Mouse (Mus musculus): ENCODE results near the gene Rad51b.

The Rad51b gene

DNA sequence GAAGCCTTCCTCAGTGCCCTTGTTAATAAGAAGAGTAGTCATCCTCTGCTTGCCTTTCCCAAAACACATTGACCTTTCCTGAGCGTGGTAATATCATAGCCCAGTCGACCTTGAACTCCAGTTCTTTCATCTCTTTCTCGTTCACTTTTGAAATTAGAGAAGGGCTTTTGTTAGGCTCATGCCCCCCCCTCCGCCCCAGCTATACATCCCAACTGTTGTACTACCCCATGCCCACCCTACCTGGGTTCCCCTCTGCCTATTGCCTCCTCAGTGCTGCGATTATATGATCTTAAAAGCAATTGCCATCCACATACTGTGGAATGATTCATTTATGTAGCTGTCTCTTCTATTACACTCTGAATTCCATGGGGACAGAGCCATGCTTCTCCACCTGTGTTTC is 193.5 kb downstream of the Rad51b start:
- DNase-seq (ENCODE audit: inconsistent ontology term), result no peak

DNA sequence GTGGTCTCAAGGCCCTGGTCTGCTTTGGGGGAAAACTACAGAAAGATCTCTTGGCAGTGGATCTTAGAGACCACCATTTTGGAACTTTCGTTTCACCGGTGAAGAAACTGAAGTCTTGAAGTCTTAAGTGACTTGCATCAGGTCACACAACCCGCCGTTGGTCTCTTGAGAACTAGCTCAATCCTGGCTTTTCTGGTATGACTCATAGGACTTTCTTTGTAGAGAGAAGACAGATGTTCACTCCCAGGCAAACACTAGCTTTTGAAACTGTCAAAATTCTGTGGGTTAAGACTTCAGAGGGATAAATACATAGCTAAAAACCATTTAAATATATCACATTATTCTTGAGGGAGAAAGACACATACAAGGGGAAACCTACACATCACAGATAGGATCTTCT is 195.1 kb downstream of the Rad51b start:
- DNase-seq (ENCODE audit: inconsistent ontology term), result no peak

DNA sequence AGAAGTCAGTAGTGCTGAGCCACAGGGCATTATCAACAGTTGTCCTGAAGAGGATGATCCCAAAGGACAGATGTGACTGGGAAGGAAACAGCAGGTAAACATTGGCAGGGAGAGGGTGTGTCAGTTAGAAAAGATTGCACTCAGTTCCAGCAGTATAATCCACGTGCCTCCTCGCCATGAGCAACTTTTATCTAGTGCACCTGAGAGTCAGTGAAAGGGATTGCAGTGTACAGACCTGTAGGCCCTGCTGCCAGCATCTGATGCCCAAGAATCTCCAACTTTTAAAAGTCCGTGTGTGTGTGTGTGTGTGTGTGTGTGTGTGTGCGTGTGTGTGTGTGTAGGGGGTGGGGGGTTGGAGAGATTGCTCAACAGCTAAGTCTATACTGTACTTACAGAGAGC is 195.5 kb downstream of the Rad51b start:
- no peak for DNase-seq (ENCODE audit: inconsistent ontology term)

DNA sequence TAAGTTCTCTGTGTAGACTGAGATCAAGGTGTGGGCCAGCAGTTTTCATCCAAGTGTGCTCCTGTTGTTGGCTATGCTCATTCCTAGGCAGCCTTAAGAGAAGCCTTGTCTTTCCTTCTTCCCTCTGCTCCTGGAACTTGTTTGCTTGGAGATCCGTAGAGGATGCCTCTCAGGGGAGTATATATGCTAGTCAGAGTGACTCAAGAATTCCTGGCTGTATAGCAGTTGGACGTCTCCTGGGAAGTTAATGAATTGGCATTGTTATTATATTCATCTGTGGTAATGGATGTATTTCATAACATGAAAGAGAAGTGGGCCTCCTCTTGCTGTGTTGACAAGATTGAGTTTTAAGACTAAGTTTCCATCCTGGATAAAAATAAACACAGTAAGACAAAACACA is 196.4 kb downstream of the Rad51b start:
- DNase-seq (ENCODE audit: inconsistent ontology term), result no peak

DNA sequence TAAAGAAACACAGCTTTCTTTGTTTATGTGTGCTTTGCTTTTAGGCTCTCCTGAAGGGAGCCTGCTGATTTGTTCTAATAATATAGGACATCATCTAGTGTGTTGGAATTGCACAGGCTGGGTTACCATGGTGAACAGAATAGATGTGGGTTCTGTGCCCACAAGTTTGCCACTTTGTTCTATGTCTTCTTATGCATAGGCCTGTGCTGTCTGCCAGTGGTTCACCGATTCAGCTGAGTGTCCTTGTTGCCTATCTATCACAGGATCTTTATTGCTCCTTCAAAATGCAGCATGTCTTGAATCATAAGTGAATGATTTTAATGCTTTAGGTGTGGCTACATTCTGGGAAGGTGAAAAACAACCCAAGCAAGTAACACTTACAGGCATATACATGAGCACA is 201.2 kb downstream of the Rad51b start:
- DNase-seq (ENCODE audit: inconsistent ontology term), result no peak

DNA sequence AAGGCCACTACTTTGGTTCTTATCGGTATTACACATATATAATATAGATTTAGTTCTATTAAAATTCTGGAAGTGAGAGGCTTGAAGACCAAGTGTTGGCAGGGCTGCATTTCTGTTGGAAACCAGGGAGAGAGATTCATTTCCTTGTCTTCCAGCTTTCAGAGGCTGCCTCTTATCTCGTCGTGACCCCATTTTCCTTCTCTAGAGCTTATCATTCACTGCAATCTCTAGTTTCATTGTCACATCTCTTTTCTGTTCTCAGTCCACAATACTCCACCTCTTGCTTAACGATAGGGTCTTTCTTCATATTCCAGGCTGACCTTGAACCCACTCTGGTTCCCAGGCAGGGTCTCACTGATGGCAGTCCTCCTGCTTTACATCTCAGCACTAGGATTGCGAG is 202.7 kb downstream of the Rad51b start:
- DNase-seq (ENCODE audit: inconsistent ontology term), result no peak

DNA sequence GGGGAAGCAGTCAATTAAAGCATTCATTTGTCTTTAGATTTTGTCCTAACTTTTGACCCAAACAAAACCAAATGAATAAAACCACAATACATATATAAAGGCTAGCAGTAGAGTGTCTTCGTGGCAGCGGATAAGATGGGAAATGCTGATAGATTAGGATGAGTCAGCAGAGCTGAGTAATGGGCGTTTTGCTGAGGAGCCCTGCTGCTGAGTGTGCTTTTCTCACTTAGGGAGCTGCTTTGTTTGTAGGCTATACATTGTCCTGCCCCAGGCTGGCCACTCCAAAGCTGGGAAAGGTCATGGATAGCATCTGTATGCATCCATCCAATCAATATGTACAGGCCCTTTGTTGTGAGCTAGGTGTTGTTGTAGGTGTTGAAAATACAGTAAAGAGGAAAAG is 204.8 kb downstream of the Rad51b start:
- DNase-seq (ENCODE audit: inconsistent ontology term), result no peak

DNA sequence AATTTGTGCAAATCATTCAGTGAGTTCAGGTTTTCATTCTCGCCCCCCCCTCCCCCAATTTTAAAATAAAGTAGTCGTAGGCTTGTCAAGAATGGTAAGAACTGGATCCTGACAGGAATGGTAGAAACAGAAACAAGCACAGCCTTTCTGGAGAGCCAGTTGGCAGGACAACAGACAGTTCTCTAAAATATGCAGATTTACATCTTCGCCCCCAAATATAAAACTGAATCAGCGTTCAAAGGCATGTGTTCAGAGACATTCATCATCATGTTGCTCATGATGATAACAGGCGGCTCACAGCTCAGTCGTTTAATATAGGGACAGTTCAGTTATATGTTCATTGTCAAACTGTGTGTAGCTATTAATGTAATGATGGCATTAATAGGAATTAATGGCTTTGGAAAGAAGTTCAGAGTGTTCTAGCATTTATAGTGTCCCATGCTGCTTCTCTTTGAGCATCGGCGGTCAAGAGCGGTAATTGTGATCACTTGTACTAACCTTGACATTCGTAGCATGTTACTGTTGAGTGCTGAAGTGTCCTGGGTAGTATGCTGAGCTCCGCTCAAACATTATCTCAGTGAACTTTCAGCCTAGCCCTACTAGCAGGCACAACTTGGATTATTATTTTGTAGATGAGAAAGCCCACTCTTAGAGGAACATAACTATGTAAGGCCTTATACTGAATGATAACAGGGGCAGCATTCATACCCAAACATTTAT is 205.9 kb downstream of the Rad51b start:
- DNase-seq (ENCODE audit: inconsistent ontology term), result no peak

DNA sequence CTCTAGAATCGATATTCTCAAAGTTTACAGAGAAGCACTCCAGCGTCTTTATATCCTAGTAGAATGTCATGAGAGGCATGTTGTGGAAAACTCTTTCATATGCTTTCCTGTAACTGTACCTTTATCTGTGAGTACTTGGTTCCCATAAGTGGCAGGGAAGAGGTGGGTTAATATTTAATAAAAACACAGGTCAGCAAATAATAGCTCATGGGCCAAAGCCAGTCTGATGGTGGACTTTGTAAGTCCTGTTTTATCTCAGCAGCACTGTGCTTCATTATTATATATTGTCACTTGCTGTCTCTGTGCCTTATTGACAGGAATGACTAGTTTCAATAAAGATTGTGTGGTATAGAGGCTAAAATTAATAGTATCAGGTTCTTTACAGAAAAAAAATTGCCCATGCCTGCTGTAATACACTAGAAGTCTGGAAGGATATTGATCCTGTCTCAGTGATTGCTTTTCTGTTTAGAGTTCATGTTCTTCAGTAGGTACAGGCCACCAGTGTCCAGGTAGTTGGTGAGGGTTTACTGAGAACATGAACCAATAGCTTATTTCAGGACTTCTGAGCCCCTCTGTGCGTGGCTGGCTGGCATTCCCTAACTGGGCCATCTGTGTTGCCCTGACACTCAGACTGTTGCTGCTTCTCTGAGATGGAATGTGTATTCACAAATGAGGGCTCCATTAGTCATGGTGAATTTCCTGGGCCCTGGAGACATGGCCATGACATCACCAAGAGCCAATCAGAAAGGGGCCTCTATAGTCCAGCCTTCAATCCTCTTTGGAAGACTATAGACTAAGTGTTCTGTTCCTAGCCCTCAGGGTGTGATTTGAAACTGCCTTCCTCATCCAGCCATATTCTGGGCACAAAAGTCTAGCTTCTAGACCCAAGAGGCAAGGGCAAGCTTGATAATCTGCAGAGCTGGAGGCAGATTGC is 206.8 kb downstream of the Rad51b start:
- peak; percentile 91 for DNase-seq (ENCODE audit: inconsistent ontology term)

DNA sequence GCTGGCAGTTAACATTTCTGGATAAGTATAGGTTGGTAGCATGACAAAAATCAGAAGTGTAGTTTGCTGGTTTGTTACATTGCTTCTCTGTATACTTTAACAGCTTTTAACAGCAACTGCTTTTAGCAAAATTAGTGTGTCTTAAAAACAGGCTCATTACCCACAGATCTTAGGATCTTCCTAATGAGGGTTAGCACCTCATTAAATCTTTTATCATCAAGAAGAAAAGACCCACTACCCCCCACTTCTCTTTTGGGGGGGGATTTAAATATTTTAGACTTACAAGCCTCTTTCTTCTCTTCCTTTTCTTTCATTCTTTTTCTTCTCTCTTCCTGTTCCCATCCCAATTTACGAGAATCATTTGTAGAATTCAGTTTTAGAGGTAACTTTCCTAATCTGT is 207.6 kb downstream of the Rad51b start:
- DNase-seq (ENCODE audit: inconsistent ontology term), result no peak

DNA sequence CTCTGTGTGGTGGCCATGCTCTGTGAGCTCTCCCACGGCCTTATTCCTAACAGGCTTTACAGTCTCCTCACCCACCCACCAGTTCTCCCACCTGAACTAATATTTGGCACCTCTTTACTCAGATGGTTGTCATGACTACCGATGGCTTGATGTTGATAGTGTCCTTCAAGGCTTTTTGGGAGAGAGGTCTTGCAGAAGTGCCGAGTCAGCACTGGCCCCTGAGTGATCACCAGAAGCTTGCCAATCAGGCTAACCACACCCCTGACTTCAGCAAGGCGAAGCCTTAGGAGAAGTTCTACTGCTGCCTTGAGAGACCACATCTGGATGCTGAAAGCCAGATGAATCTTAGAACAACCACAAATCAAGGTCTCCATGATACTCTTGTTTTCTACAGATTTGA is 209.3 kb downstream of the Rad51b start:
- DNase-seq (ENCODE audit: inconsistent ontology term), result no peak

DNA sequence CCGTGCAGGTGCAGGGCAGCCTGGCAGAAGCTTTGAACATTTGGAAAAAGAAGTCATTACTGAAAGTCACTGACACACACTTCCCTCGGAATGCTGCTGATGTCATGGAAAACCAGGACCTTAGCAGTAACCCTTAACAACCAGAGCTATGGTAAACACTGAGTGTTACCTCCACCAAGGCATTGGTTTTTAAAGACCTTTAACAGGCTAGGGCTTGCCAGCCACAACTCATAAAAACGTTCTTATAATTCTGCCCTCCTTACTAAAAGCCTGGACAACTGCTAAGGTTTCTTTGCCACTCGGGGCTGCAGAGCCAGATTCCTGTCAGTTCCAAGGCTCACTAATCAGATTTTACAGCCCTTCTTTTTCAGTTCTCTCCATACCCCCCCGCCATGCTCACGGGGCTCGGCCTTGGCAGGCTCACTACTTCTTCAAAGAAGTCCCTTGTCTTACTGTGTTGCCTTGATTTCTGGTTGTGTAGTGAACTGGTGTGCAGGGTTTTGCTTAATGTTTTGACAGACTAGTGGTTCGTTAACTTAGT is 210.1 kb downstream of the Rad51b start:
- DNase-seq (ENCODE audit: inconsistent ontology term), result peak; percentile 76

DNA sequence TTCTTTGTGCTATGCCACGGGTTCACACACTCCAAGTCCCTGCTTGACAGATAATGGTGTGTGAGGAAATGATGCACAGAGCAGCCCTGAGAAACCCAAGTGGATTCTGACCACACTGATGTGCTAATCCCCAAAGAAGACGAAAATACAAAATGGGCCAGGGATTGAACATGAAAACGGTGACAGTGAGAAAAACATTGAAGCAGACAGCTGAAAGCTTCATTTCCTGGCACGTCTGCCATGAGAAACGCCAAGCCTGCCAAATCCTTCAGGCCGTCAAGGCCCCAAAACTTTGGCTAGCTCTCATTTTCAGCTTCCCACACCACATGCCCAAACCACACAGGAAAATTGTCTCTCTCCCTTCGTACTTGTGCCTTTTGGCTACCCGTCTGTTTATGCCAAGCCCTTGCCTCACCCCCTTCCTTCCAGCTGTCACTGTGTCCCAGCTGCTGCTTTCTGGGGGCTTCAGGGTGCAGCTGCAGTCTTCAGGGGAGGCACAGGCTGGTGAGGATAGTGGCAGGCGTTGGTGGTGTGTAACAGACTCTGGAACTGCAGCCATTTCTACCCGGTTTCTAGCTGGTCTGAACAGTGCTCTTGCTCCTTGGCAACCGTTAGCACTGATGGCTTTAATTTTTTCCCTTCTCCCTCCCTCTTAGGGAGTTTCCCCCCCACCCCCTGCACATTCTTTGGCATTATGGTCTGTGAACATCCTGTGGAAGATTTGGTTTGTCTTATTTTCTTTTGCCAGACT is 214.5 kb downstream of the Rad51b start:
- DNase-seq (ENCODE audit: inconsistent ontology term), result peak; percentile 89

DNA sequence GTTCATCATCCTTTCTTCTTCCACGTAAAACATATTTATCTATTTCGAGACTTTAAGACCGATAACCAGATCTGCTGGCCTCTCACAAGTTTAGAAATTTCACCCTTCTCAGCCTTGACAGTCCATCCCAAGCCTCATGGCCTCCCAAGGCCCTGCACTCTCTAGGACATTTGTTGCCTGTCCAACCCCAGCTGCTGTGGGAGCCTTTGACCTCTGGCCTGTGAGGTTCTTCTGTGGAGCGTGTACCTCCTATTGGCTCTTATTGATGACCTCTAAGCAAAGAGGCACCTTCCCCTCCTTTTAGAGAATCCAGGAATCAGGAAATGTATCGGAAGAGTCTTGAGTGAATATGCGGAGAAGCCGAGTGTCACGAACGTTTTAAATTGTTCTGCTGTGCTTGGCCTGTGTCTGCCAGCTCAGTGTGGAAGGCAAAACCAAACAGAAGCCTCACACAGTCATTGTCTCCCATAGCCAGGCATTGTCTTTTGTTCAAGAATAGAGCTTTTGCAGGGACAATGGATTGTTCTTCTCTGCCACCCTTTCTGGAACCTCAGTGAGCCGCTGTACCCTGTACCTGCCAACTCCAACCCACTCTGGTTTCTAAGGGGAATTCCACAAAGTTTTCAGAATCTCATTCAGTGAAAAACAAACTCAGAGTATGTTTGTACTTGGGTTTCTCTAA is 215.3 kb downstream of the Rad51b start:
- peak; percentile 76 for DNase-seq (ENCODE audit: inconsistent ontology term)

DNA sequence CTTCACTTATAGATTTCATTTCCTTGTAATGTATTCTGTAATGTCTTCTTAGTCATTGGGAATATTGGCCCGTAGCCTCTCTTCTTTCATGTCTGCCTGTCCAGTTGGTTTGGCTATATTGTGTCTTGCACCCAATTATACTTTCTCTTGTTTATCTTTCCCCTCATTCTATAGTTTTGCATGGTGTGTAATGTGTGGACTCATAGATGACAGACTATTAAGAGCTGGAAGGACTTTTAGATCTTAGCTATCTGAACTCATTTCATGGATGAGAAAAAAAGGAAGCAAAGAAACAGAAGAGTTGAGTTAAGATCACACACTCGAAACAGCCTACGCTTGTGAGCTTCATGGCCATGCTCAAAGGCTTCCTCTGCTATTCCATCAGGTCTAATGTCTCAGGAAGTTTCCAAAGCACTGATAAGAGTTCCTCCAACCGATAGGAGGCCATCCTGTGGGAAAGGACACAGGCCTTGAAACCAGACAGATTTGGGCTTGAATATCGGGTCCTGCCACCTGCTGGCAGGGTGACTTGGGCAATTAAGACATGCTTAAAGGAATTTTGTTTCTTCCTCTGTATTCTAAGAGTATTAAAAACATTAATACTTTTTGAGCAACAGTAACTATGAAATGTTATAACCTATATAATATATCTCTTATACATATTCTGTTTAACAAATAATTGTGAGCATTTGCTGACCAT is 216.1 kb downstream of the Rad51b start:
- DNase-seq (ENCODE audit: inconsistent ontology term), result no peak

DNA sequence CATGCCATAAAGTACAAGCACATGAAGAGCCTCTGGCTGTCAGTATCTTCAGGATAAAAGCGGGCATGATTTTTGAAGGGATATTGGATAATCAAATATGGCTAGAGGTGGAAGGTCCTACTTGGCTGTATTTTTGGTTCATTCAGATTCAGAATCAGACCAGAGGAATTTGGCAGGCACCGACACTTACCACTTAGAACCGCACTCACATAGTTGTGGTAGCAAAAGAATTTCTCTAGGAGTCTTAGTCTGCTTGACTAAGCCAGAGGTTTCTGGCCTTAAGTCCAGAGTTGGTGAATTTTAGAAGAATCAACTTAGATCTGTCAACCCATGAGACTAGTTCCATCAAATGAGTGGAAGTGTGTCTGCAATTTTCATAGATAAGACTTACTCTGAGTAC is 217.6 kb downstream of the Rad51b start:
- DNase-seq (ENCODE audit: inconsistent ontology term), result peak; percentile 85

DNA sequence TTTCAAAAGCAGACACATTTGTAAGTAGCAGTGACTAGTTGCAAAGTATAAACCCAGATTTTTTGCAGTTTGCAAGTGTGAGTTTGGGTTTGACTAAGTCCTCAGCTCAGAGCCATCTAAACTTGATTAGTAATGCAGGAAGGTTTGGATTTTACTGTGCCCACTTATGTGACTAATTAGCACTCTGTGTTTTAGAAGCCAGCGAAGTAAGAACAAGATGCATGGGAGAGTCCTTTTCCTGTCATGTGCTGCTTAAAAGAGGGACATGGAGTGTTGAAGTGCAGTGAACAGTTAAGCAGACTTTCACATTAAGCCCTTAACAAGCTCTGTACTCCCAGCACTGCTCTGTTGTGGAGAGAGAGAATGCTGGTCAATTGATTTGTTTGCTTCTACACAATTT is 225.3 kb downstream of the Rad51b start:
- DNase-seq (ENCODE audit: inconsistent ontology term), result no peak

DNA sequence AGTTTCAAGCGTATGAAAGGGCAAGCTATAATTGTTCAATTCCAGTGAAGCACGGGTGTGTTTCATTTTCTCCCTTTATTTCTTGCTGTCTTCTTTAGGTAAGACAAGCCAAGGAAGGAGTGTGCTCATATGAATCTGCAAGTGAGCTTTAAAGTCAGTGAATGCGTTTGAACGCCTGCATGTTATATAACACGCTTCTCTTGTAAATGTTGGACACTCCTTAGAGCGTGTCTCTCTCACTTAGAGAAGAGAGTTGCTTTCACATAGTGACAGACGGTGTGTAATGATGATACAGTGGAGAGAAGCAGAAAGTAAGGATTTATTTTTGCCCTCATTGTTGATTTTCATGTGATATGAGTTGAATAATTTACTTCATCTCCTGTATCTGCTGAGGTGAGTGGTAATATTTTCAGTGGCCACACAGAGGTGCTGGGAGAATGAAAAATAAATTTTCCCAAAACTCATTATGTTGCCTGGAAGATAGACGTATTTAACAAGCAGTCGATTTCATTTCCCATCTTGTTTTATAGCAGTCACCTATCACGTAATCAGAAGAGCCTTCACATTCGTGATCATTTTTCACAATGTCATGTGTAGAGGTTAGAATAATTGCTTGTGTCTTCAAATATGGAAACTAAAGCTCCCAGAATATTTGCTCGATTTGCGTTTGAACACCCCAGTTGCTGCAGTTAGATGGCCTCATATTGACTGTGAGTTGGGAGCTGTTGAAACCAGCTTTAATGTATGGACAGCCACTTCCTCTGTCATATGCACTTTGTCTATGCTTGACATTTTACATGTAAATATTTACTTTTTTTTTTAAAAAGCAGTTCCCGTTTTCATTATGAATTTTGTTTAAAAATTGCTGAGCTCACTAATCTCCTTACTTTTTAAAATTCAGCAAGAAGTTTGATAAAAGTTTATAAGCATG is 228.1 kb downstream of the Rad51b start:
- no peak for DNase-seq (ENCODE audit: inconsistent ontology term)

DNA sequence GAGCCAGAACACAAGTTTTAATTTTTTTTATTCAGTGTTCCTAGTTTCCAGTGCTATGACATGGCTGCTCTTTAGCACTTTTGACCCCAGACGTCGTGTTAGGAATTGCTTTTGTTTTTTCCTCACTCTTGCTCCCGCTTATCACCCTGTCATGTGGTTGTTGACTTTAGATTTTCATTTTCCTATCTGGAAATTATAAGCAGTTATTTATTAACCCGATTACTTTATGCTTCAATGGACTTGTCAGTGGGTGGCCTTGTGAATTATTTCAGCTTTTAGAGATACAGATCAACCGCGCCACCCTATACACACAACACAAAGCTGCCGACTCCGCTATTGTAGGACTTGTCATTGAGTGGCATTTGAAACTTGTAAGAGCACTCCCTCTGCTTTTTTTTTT is 228.8 kb downstream of the Rad51b start:
- DNase-seq (ENCODE audit: inconsistent ontology term), result no peak

DNA sequence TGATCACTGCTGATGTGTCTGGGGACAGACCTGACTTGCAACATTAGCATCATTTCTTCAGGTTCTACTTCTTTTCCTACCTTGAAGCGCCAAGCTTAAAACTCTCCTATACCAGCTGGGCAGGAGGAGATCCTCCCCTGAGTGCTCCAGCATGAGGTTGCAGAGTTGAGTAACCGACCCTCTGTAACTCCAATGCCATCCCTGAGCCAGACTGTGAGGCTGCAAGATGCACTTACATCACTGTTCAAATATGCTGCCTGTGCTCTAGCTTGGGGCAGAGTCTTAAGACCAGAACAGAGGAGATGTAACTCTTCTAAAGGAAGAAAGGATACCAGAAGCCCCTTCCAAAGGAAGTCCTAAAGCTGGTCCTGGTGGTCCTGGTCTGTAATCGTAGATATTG is 230.1 kb downstream of the Rad51b start:
- DNase-seq (ENCODE audit: inconsistent ontology term), result no peak
